Mouse (Mus musculus): ENCODE data around the gene Vps35l. TPM values are rescaled to one million over a fixed set of nuclear protein-coding genes. Genes with fewer than 3 reads are reported as not detected.
A peak's percentile ranks its signal among the peaks of the same experiment; 100 is the strongest.

The Vps35l gene
- polyA plus RNA-seq, 1 experiment from 2014 or later, result 97.5 TPM

DNA sequence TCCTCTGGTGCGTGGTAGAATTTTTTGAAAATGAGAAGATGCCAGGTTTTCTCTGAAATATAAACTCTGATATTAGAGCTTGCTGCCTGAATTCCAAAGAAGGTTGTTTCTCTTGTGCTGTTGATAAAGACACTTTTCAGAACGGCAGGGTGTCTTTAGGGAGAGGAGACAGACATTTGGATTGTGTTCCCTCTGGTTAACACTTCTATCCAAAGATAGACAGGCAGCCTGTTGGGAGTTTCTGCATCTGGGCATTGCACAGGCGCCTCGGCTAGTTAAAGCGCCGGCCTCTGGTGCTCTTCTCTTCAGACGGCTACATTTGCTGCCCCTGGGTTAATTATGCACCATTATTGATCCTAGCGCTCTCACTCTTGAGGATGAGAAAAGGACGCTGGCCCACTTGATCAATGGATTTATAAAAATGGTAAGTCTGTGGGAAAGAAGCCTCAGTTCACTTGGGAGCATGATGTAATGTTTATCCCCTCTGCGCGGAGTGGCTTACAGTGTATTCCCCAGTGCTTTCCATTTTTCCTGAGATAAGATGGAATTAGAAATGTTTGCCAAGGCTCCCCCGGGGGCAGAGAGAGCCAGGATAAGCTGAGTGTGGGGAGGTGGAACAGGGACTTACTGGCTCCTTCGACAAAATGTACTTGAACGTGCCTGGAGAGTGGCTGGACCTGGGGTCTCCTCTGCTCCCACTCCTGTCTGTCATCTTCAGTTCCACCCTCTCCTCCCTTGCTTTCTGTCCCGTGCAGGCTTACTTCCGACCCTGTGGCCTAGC, 66.8 kb downstream of the Vps35l start:
- Histone ChIP-seq H3K4me1 (replicated peaks) (peaks cover 11% of the 10 kb centered on the region), H3K36me3 (peaks cover 64% of the 10 kb centered on the region), H3K9ac (replicated peaks) (no peak overlapping the region), H3K4me3 (replicated peaks) (no peak overlapping the region), H3K9me3 (no peaks in the 10 kb centered on the region), H3K4me2 (replicated peaks) (no peak overlapping the region), H3K27me3 (no peaks in the 10 kb centered on the region), H3K27ac (peak overlapping the region; percentile 53)
- ATAC-seq, result peak; percentile 68
- 53% methylated on average over 16 of the region's 16 CpGs for WGBS

GRCm38 (mm10) chr7:118807899-118808298, 67.9 kb downstream of the Vps35l start:
- peaks cover 11% of the 10 kb centered on the region for H3K4me1 ChIP-seq (replicated peaks)
- H3K27ac ChIP-seq, result no peak overlapping the region
- no peak overlapping the region for H3K4me3 ChIP-seq (replicated peaks)
- H3K27me3 ChIP-seq, result no peaks in the 10 kb centered on the region
- H3K4me2 ChIP-seq (replicated peaks), result no peak overlapping the region
- 91% methylated on average over 8 of the region's 8 CpGs for WGBS
- H3K36me3 ChIP-seq, result peaks cover 58% of the 10 kb centered on the region
- no peak overlapping the region for H3K9ac ChIP-seq (replicated peaks)
- ATAC-seq, result no peak
- no peaks in the 10 kb centered on the region for H3K9me3 ChIP-seq

- ATAC-seq, result no peak
- no peak overlapping the region for H3K9ac ChIP-seq (replicated peaks)
- no peak overlapping the region for H3K27ac ChIP-seq
- peaks cover 63% of the 10 kb centered on the region for H3K36me3 ChIP-seq
- H3K27me3 ChIP-seq, result no peaks in the 10 kb centered on the region
- WGBS, result 86% methylated on average over 12 of the region's 12 CpGs
- no peaks in the 10 kb centered on the region for H3K9me3 ChIP-seq
- H3K4me2 ChIP-seq (replicated peaks), result no peak overlapping the region
- no peak overlapping the region for H3K4me3 ChIP-seq (replicated peaks)
- peaks cover 10% of the 10 kb centered on the region for H3K4me1 ChIP-seq (replicated peaks)
These were observed 71.5 kb downstream of the Vps35l start for GRCm38 (mm10) chr7:118811407-118812106.

- Histone ChIP-seq H3K4me3 (replicated peaks) (no peak overlapping the region), H3K4me1 (replicated peaks) (no peaks in the 10 kb centered on the region), H3K36me3 (peaks cover 78% of the 10 kb centered on the region), H3K4me2 (replicated peaks) (no peak overlapping the region), H3K27ac (no peak overlapping the region), H3K27me3 (no peaks in the 10 kb centered on the region), H3K9ac (replicated peaks) (no peak overlapping the region), H3K9me3 (no peaks in the 10 kb centered on the region)
- 97% methylated on average over 4 of the region's 4 CpGs for WGBS
- no peak for ATAC-seq
These were observed 73.6 kb downstream of the Vps35l start for GRCm38 (mm10) chr7:118813592-118813991.

GRCm38 (mm10) chr7:118816275-118816674, 76.2 kb downstream of the Vps35l start:
- Histone ChIP-seq H3K4me1 (replicated peaks) (no peaks in the 10 kb centered on the region), H3K27me3 (no peaks in the 10 kb centered on the region), H3K9ac (replicated peaks) (no peak overlapping the region), H3K36me3 (peaks cover 79% of the 10 kb centered on the region), H3K4me3 (replicated peaks) (no peak overlapping the region), H3K4me2 (replicated peaks) (no peak overlapping the region), H3K27ac (no peak overlapping the region), H3K9me3 (no peaks in the 10 kb centered on the region)
- no peak for ATAC-seq
- WGBS, result 95% methylated on average over 3 of the region's 3 CpGs

DNA sequence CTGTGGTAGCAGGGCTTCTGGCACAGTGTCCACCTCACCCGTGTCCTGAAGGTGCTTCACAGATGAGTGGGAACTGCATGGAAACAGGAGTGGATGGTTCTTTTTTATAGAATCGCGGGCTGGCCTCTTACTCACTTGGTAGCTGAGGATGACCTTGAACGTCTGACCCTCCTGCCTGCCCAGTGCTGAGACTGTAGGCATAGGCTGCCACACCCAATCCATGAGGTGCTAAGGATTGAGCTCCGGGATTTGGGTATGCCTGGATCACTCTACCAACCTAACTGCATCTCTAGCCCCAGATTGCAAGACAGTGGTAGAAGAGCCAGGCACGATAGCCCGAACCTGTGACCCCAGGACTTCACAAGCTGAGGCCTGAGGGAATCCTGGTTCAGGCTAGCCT, 77.7 kb downstream of the Vps35l start:
- H3K4me3 ChIP-seq (replicated peaks), result no peak overlapping the region
- peaks cover 70% of the 10 kb centered on the region for H3K36me3 ChIP-seq
- H3K27me3 ChIP-seq, result no peaks in the 10 kb centered on the region
- no peak overlapping the region for H3K9ac ChIP-seq (replicated peaks)
- no peaks in the 10 kb centered on the region for H3K9me3 ChIP-seq
- no peaks in the 10 kb centered on the region for H3K4me1 ChIP-seq (replicated peaks)
- no peak overlapping the region for H3K27ac ChIP-seq
- 96% methylated on average over 7 of the region's 7 CpGs for WGBS
- no peak overlapping the region for H3K4me2 ChIP-seq (replicated peaks)
- ATAC-seq, result no peak

- Histone ChIP-seq H3K4me2 (replicated peaks) (no peak overlapping the region), H3K4me3 (replicated peaks) (no peak overlapping the region), H3K36me3 (peaks cover 55% of the 10 kb centered on the region), H3K27ac (no peak overlapping the region), H3K27me3 (no peaks in the 10 kb centered on the region), H3K9me3 (no peaks in the 10 kb centered on the region), H3K4me1 (replicated peaks) (peaks cover 6% of the 10 kb centered on the region), H3K9ac (replicated peaks) (no peak overlapping the region)
- ATAC-seq, result no peak
- WGBS, result 83% methylated on average over 1 of the region's 1 CpGs
These were observed 79.6 kb downstream of the Vps35l start for GRCm38 (mm10) chr7:118819666-118820065.

GRCm38 (mm10) chr7:118821356-118821755, 81.3 kb downstream of the Vps35l start:
- Histone ChIP-seq H3K9ac (replicated peaks) (no peak overlapping the region), H3K4me2 (replicated peaks) (no peak overlapping the region), H3K27me3 (no peaks in the 10 kb centered on the region), H3K27ac (no peak overlapping the region), H3K4me3 (replicated peaks) (no peak overlapping the region), H3K4me1 (replicated peaks) (peaks cover 6% of the 10 kb centered on the region), H3K36me3 (peaks cover 48% of the 10 kb centered on the region), H3K9me3 (no peaks in the 10 kb centered on the region)
- no peak for ATAC-seq
- 74% methylated on average over 7 of the region's 7 CpGs for WGBS

DNA sequence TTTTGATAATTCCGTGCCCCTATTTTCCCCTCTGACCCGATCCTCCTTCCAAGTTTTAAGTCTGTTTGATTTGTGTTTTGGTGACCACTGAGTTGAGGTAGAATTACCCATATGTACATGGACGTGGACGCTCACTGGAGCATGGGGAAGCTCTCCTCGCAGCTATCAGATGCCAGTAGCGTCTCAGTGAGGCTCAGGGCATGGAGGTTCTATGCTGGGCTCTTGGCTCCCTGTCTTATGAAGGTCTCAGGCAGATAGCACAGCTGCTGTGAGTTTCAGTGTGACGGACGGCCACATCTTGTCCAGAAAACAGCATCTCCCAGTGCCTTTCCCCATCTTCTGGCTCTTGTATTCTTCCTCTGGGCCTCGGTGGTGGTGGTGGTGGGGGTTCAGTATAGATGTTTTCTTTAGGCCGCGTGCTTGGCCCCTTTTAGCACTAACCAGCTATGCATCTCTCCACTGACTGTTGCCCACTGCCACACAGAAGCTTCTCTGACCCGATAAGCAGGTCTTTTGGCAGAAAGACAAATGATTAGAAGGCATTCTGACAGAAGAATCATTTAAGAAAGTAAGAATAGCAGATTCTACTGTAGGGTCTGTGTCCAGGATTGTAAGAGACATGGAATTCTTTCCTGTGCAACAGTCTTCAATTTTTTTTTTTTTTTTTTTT, 82.0 kb downstream of the Vps35l start:
- no peaks in the 10 kb centered on the region for H3K27me3 ChIP-seq
- WGBS, result 88% methylated on average over 12 of the region's 12 CpGs
- H3K27ac ChIP-seq, result no peak overlapping the region
- no peak overlapping the region for H3K9ac ChIP-seq (replicated peaks)
- peaks cover 10% of the 10 kb centered on the region for H3K4me1 ChIP-seq (replicated peaks)
- peaks cover 48% of the 10 kb centered on the region for H3K36me3 ChIP-seq
- H3K4me3 ChIP-seq (replicated peaks), result no peak overlapping the region
- no peak overlapping the region for H3K4me2 ChIP-seq (replicated peaks)
- no peak for ATAC-seq
- H3K9me3 ChIP-seq, result no peaks in the 10 kb centered on the region

DNA sequence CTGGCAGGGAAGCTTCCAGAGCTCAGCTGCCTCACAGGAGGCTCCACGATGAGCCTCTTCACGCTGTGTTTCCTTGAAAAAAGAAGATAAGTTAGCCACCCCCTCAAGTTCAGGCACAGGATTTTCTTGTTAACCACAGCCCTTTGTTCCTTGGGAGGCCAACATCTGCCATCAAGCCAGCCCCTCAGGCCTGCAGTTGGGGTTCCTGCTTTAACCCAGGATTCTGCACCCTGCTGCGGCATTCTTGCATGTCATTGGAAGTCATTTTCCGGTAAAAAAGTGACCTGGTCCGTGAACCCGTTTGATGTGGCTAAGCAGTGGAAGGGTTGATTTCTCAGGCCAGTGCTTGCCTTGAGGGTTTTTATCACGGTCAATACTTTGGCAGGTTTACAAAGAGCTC, 84.4 kb downstream of the Vps35l start:
- H3K4me3 ChIP-seq (replicated peaks), result no peak overlapping the region
- H3K4me2 ChIP-seq (replicated peaks), result no peak overlapping the region
- peaks cover 45% of the 10 kb centered on the region for H3K36me3 ChIP-seq
- H3K9ac ChIP-seq (replicated peaks), result no peak overlapping the region
- no peaks in the 10 kb centered on the region for H3K27me3 ChIP-seq
- 51% methylated on average over 7 of the region's 7 CpGs for WGBS
- H3K9me3 ChIP-seq, result no peaks in the 10 kb centered on the region
- no peak for ATAC-seq
- H3K27ac ChIP-seq, result 0 out of 2 replicates have a peak overlapping the region, but pooled peaks have one; percentile 27
- peaks cover 29% of the 10 kb centered on the region for H3K4me1 ChIP-seq (replicated peaks)

DNA sequence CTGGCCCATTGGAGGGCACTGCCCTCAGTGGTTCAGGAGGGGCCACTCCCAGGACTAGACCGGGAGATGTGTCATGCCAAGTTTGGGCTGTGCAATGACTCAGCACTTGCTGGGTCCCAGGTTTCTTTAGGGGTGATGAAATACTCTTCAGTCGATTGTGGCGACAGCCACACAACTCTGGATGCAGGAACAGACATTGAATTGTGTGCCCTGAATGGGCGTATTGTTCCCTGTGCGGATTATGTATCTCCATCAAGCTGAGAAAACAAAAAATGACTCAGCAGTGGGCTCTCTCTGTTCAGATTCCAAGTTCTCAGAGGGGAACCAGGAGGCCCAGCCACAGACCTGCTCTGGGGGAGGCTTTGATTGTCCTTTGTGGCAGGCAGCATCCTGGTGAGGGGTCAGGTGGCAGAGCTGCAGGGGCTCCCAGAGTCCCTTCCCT, 88.0 kb downstream of the Vps35l start:
- Histone ChIP-seq H3K36me3 (peaks cover 58% of the 10 kb centered on the region), H3K4me2 (replicated peaks) (no peak overlapping the region), H3K27ac (peak overlapping the region; percentile 53), H3K9me3 (no peaks in the 10 kb centered on the region), H3K9ac (replicated peaks) (0 out of 2 replicates have a peak overlapping the region, but pooled peaks have one; percentile 20), H3K4me1 (replicated peaks) (peaks cover 29% of the 10 kb centered on the region), H3K27me3 (no peaks in the 10 kb centered on the region), H3K4me3 (replicated peaks) (no peak overlapping the region)
- peak; percentile 77 for ATAC-seq
- WGBS, result 18% methylated on average over 5 of the region's 5 CpGs

- Histone ChIP-seq H3K9me3 (no peaks in the 10 kb centered on the region), H3K27me3 (no peaks in the 10 kb centered on the region), H3K4me3 (replicated peaks) (no peak overlapping the region), H3K4me1 (replicated peaks) (no peaks in the 10 kb centered on the region), H3K27ac (no peak overlapping the region), H3K9ac (replicated peaks) (no peak overlapping the region), H3K36me3 (peaks cover 100% of the 10 kb centered on the region), H3K4me2 (replicated peaks) (no peak overlapping the region)
- 83% methylated on average over 5 of the region's 5 CpGs for WGBS
- no peak for ATAC-seq
These were observed 97.9 kb downstream of the Vps35l start for GRCm38 (mm10) chr7:118837901-118838300.

All from midbrain, embryonic 13.5 days (tissue).